Mouse (Mus musculus): ENCODE measurements around the gene Tnfsf13b. TPM values are rescaled to one million over a fixed set of nuclear protein-coding genes. Genes with fewer than 3 reads are reported as not detected.

Gene Tnfsf13b
- polyA plus RNA-seq, 1 experiment from 2014 or later: 0.53 TPM

- H3K9ac ChIP-seq (replicated peaks): no peak overlapping the region
These were observed 26.1 kb upstream of the Tnfsf13b start for GRCm38 (mm10) chr8:9980188-9980587.

GRCm38 (mm10) chr8:10004115-10004514 is 2.2 kb upstream of the Tnfsf13b start:
- Histone ChIP-seq H3K4me2 (no peak overlapping the region), H3K9me3 (no peaks in the 10 kb centered on the region)
- no peak for ATAC-seq (ENCODE audit: insufficient number of reproducible peaks, insufficient read depth, low FRiP score, low TSS enrichment, low read depth)

More at GRCm38 (mm10) chr8:9980188-9980587, 26.1 kb upstream of the Tnfsf13b start:
- H3K4me1 ChIP-seq (replicated peaks): peaks cover 28% of the 10 kb centered on the region
- no peak overlapping the region for H3K4me3 ChIP-seq (replicated peaks)
- no peak overlapping the region for H3K4me2 ChIP-seq
- H3K27ac ChIP-seq: no peak overlapping the region
- no peaks in the 10 kb centered on the region for H3K9me3 ChIP-seq
- ATAC-seq (ENCODE audit: insufficient number of reproducible peaks, insufficient read depth, low FRiP score, low TSS enrichment, low read depth): no peak
- peaks cover 18% of the 10 kb centered on the region; the same call in 1 of the 2 replicates for H3K36me3 ChIP-seq
- no peaks in the 10 kb centered on the region for H3K27me3 ChIP-seq

GRCm38 (mm10) chr8:10006986-10007659 is 856 bp downstream of the Tnfsf13b start:
- no peak for ATAC-seq (ENCODE audit: insufficient number of reproducible peaks, insufficient read depth, low FRiP score, low TSS enrichment, low read depth)
- Histone ChIP-seq H3K4me2 (peak overlapping the region; percentile 80), H3K4me3 (replicated peaks) (peak overlapping the region; percentile 45), H3K36me3 (no peaks in the 10 kb centered on the region), H3K4me1 (replicated peaks) (peaks cover 11% of the 10 kb centered on the region), H3K9me3 (no peaks in the 10 kb centered on the region), H3K27me3 (peaks cover 16% of the 10 kb centered on the region; the same call in 1 of the 2 replicates), H3K27ac (no peak overlapping the region), H3K9ac (replicated peaks) (peak overlapping the region; percentile 47)
- 4% methylated on average over 29 of the region's 29 CpGs for WGBS

More at GRCm38 (mm10) chr8:10004115-10004514, 2.2 kb upstream of the Tnfsf13b start:
- H3K36me3 ChIP-seq: no peaks in the 10 kb centered on the region
- H3K27me3 ChIP-seq: peaks cover 16% of the 10 kb centered on the region; the same call in 1 of the 2 replicates
- no peak overlapping the region for H3K27ac ChIP-seq
- 82% methylated on average over 7 of the region's 7 CpGs for WGBS
- H3K9ac ChIP-seq (replicated peaks): no peak overlapping the region
- H3K4me3 ChIP-seq (replicated peaks): no peak overlapping the region
- H3K4me1 ChIP-seq (replicated peaks): peaks cover 11% of the 10 kb centered on the region

GRCm38 (mm10) chr8:10007660-10008028 is 1.4 kb downstream of the Tnfsf13b start:
- no peaks in the 10 kb centered on the region for H3K36me3 ChIP-seq
- no peak for ATAC-seq (ENCODE audit: insufficient number of reproducible peaks, insufficient read depth, low FRiP score, low TSS enrichment, low read depth)
- H3K9me3 ChIP-seq: no peaks in the 10 kb centered on the region
- 42% methylated on average over 6 of the region's 6 CpGs for WGBS
- H3K4me2 ChIP-seq: peak overlapping the region; percentile 80
- H3K27ac ChIP-seq: no peak overlapping the region
- peak overlapping the region; percentile 45 for H3K4me3 ChIP-seq (replicated peaks)
- peaks cover 16% of the 10 kb centered on the region; the same call in 1 of the 2 replicates for H3K27me3 ChIP-seq
- H3K4me1 ChIP-seq (replicated peaks): peaks cover 11% of the 10 kb centered on the region
- H3K9ac ChIP-seq (replicated peaks): no peak overlapping the region; the same call in 1 of the 2 replicates

- Histone ChIP-seq H3K4me3 (replicated peaks) (no peak overlapping the region), H3K27me3 (no peaks in the 10 kb centered on the region), H3K9ac (replicated peaks) (no peak overlapping the region), H3K4me2 (no peak overlapping the region), H3K27ac (no peak overlapping the region), H3K36me3 (no peaks in the 10 kb centered on the region), H3K9me3 (no peaks in the 10 kb centered on the region), H3K4me1 (replicated peaks) (no peaks in the 10 kb centered on the region)
- no peak for ATAC-seq (ENCODE audit: insufficient number of reproducible peaks, insufficient read depth, low FRiP score, low TSS enrichment, low read depth)
- 80% methylated on average over 1 of the region's 1 CpGs for WGBS
These were observed 10.0 kb downstream of the Tnfsf13b start for GRCm38 (mm10) chr8:10016252-10016651.

GRCm38 (mm10) chr8:10017231-10017630 is 11.0 kb downstream of the Tnfsf13b start:
- 92% methylated on average over 3 of the region's 3 CpGs for WGBS
- Histone ChIP-seq H3K4me3 (replicated peaks) (no peak overlapping the region), H3K9me3 (no peaks in the 10 kb centered on the region), H3K27ac (no peak overlapping the region), H3K36me3 (no peaks in the 10 kb centered on the region), H3K27me3 (no peaks in the 10 kb centered on the region), H3K4me2 (no peak overlapping the region), H3K4me1 (replicated peaks) (no peaks in the 10 kb centered on the region), H3K9ac (replicated peaks) (no peak overlapping the region)
- no peak for ATAC-seq (ENCODE audit: insufficient number of reproducible peaks, insufficient read depth, low FRiP score, low TSS enrichment, low read depth)

GRCm38 (mm10) chr8:10030320-10031060 is 24.2 kb downstream of the Tnfsf13b start:
- Histone ChIP-seq H3K9me3 (no peaks in the 10 kb centered on the region), H3K4me1 (replicated peaks) (no peaks in the 10 kb centered on the region), H3K9ac (replicated peaks) (no peak overlapping the region), H3K36me3 (no peaks in the 10 kb centered on the region), H3K27me3 (no peaks in the 10 kb centered on the region), H3K4me2 (no peak overlapping the region), H3K4me3 (replicated peaks) (no peak overlapping the region), H3K27ac (no peak overlapping the region)
- WGBS: 79% methylated on average over 8 of the region's 8 CpGs
- ATAC-seq (ENCODE audit: insufficient number of reproducible peaks, insufficient read depth, low FRiP score, low TSS enrichment, low read depth): no peak

- Histone ChIP-seq H3K4me1 (replicated peaks) (no peaks in the 10 kb centered on the region), H3K4me2 (no peak overlapping the region), H3K4me3 (replicated peaks) (no peak overlapping the region), H3K27me3 (no peaks in the 10 kb centered on the region), H3K9me3 (no peaks in the 10 kb centered on the region), H3K27ac (no peak overlapping the region), H3K9ac (replicated peaks) (no peak overlapping the region), H3K36me3 (no peaks in the 10 kb centered on the region)
- WGBS: 77% methylated on average over 9 of the region's 9 CpGs
- ATAC-seq (ENCODE audit: insufficient number of reproducible peaks, insufficient read depth, low FRiP score, low TSS enrichment, low read depth): no peak
These were observed 24.9 kb downstream of the Tnfsf13b start for GRCm38 (mm10) chr8:10031177-10031576.

GRCm38 (mm10) chr8:10040866-10041265 is 34.6 kb downstream of the Tnfsf13b start:
- H3K27ac ChIP-seq: no peak overlapping the region
- WGBS: 64% methylated on average over 3 of the region's 3 CpGs
- no peak for ATAC-seq (ENCODE audit: insufficient number of reproducible peaks, insufficient read depth, low FRiP score, low TSS enrichment, low read depth)
- no peaks in the 10 kb centered on the region for H3K4me1 ChIP-seq (replicated peaks)
- H3K36me3 ChIP-seq: no peaks in the 10 kb centered on the region
- H3K9ac ChIP-seq (replicated peaks): no peak overlapping the region
- no peaks in the 10 kb centered on the region for H3K9me3 ChIP-seq
- H3K4me2 ChIP-seq: no peak overlapping the region
- no peak overlapping the region for H3K4me3 ChIP-seq (replicated peaks)
- 0 out of 2 replicates have a peak, but pooled peaks cover 4% of the 10 kb centered on the region for H3K27me3 ChIP-seq

GRCm38 (mm10) chr8:10043842-10044510 is 37.7 kb downstream of the Tnfsf13b start:
- 0 out of 2 replicates have a peak, but pooled peaks cover 11% of the 10 kb centered on the region for H3K27me3 ChIP-seq
- no peak overlapping the region for H3K27ac ChIP-seq
- H3K36me3 ChIP-seq: no peaks in the 10 kb centered on the region
- H3K9ac ChIP-seq (replicated peaks): no peak overlapping the region
- H3K4me2 ChIP-seq: no peak overlapping the region
- H3K4me3 ChIP-seq (replicated peaks): no peak overlapping the region
- no peaks in the 10 kb centered on the region for H3K9me3 ChIP-seq
- WGBS: 58% methylated on average over 13 of the region's 13 CpGs
- ATAC-seq (ENCODE audit: insufficient number of reproducible peaks, insufficient read depth, low FRiP score, low TSS enrichment, low read depth): no peak
- no peaks in the 10 kb centered on the region for H3K4me1 ChIP-seq (replicated peaks)

- WGBS: 67% methylated on average over 1 of the region's 1 CpGs
- Histone ChIP-seq H3K4me1 (replicated peaks) (no peaks in the 10 kb centered on the region), H3K4me3 (replicated peaks) (no peak overlapping the region), H3K4me2 (no peak overlapping the region), H3K9me3 (no peaks in the 10 kb centered on the region), H3K27ac (no peak overlapping the region), H3K36me3 (no peaks in the 10 kb centered on the region), H3K27me3 (0 out of 2 replicates have a peak, but pooled peaks cover 7% of the 10 kb centered on the region), H3K9ac (replicated peaks) (no peak overlapping the region)
- ATAC-seq (ENCODE audit: insufficient number of reproducible peaks, insufficient read depth, low FRiP score, low TSS enrichment, low read depth): no peak
These were observed 39.5 kb downstream of the Tnfsf13b start for GRCm38 (mm10) chr8:10045743-10046142.

All from limb, embryonic 12.5 days (tissue).